Mouse (Mus musculus): ENCODE results near the gene Ddc.

The Ddc gene

GRCm38 (mm10) chr11:11831940-11832754, 65.8 kb downstream of the Ddc start:
- no peak for TF ChIP-seq GATA4 (IDR thresholded peaks at IDR 0.05; ENCODE audit: insufficient replicate concordance, low read length)

GRCm38 (mm10) chr11:11831526-11831925, 66.4 kb downstream of the Ddc start:
- TF ChIP-seq GATA4 (IDR thresholded peaks at IDR 0.05; ENCODE audit: insufficient replicate concordance, low read length), result no peak

- TF ChIP-seq GATA4 (IDR thresholded peaks at IDR 0.05; ENCODE audit: insufficient replicate concordance, low read length), result no peak
Measured at GRCm38 (mm10) chr11:11830884-11831495, 67.0 kb downstream of the Ddc start.

- no peak for TF ChIP-seq GATA4 (IDR thresholded peaks at IDR 0.05; ENCODE audit: insufficient replicate concordance, low read length)
Measured at GRCm38 (mm10) chr11:11829161-11830000, 68.6 kb downstream of the Ddc start.

GRCm38 (mm10) chr11:11828761-11829160, 69.2 kb downstream of the Ddc start:
- no peak for TF ChIP-seq GATA4 (IDR thresholded peaks at IDR 0.05; ENCODE audit: insufficient replicate concordance, low read length)

GRCm38 (mm10) chr11:11828251-11828650, 69.7 kb downstream of the Ddc start:
- no peak for TF ChIP-seq GATA4 (IDR thresholded peaks at IDR 0.05; ENCODE audit: insufficient replicate concordance, low read length)

GRCm38 (mm10) chr11:11826475-11826874, 71.5 kb downstream of the Ddc start:
- no peak for TF ChIP-seq GATA4 (IDR thresholded peaks at IDR 0.05; ENCODE audit: insufficient replicate concordance, low read length)

GRCm38 (mm10) chr11:11825670-11826069, 72.3 kb downstream of the Ddc start:
- no peak for TF ChIP-seq GATA4 (IDR thresholded peaks at IDR 0.05; ENCODE audit: insufficient replicate concordance, low read length)

GRCm38 (mm10) chr11:11824970-11825635, 72.8 kb downstream of the Ddc start:
- TF ChIP-seq GATA4 (IDR thresholded peaks at IDR 0.05; ENCODE audit: insufficient replicate concordance, low read length), result no peak

- TF ChIP-seq GATA4 (IDR thresholded peaks at IDR 0.05; ENCODE audit: insufficient replicate concordance, low read length), result no peak
Measured at GRCm38 (mm10) chr11:11823980-11824911, 73.7 kb downstream of the Ddc start.

- no peak for TF ChIP-seq GATA4 (IDR thresholded peaks at IDR 0.05; ENCODE audit: insufficient replicate concordance, low read length)
Measured at GRCm38 (mm10) chr11:11822181-11823095, 75.5 kb downstream of the Ddc start.

- no peak for TF ChIP-seq GATA4 (IDR thresholded peaks at IDR 0.05; ENCODE audit: insufficient replicate concordance, low read length)
Measured at GRCm38 (mm10) chr11:11821387-11821975, 76.5 kb downstream of the Ddc start.

- no peak for TF ChIP-seq GATA4 (IDR thresholded peaks at IDR 0.05; ENCODE audit: insufficient replicate concordance, low read length)
Measured at GRCm38 (mm10) chr11:11820737-11821136, 77.2 kb downstream of the Ddc start.

Data from liver, adult (tissue).